Mouse (Mus musculus): Measurements from ENCODE around the gene Sema3b.
"Not testable (repeated sequence)": the region's sequence is repeated elsewhere in the genome, so short reads cannot be mapped to it uniquely, and the experiment has no call there.

Sema3b gene

DNA sequence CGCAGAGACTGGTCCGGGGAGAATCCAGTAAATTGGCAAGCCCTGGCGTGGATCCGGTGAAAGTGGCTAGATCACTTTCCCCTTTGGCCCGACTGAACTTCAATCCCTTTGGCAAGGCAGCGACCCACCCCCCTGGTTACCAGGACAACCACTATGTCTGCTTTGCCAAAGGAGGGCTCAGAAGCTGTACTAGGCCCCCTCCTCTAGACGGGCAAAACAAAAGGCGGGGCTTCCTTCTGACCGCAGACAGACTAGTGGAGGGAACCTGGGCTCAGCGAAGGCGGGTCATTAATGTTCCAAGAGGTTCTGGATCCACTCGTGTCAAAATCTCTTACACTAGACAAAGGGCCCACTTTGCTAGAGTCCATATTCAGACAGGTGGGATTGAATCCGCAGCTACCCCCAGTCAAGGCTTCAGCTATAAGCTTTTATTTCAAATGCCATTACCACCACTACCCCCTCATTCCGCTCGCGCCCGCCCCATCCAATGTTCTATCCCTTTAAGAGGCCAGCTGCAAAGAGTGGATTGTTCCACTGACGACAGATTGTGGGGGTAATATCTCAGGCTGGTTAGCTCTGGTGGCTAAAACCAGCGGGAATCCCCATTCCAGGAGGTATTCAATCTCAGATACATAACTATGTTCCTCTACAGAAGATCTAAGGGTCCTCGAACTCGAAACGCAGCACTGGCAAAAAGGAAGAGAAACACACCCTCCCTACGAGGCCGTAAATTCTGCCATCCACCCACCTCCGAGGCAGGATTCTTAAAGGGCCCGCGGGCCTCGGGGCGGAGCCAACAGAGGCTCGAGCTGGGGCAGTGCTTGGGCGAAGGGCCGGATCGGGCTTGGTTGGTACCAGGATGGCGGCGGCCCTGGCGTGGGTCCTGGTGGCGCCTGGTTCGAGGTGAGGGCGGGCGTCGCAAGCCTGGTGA, 40.4 kb downstream of the Sema3b start:
- peak; percentile 99 for DNase-seq

- peak; percentile 98 for DNase-seq
Measured at GRCm38 (mm10) chr9:107567702-107568319, 41.2 kb downstream of the Sema3b start, which contains the start of gene Hyal2. Gene Hyal2 (plus strand): TSS chr9:107567945.

GRCm38 (mm10) chr9:107566855-107567254, 42.2 kb downstream of the Sema3b start:
- peak; percentile 99 for DNase-seq

DNA sequence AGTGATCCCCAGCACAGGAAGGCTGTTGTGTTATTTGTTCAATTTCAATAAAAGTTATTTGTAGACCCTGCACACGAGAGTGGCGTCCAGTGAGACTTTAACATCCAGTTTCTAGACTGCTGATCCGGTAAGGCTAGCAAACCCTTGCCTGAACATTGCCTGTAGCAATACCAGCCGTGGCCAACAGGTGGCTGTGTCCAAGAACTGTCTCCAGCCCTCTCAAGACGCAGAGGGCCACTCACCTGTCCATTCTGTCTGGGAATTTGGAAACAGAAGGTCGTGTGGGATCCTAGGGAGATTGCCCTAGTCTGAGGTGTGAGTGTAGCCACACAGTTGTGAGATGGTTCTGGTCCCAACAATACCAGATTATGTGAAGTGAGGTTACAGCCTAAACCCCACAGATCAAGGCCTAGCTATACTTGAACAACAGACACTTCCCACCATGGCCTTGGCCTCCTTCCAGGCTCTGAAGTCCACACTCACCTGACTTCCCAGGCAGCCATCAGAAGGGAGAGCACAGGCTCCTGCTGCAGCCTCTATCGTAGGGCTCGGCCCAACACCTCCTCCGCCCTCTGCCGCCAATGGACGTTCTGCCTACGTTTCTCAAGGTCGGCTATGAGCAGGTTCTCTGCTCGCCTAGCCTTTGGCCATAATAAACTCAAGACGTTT, 42.9 kb downstream of the Sema3b start:
- DNase-seq = peak; percentile 98

GRCm38 (mm10) chr9:107565556-107565955, 43.5 kb downstream of the Sema3b start:
- not testable (repeated sequence) for DNase-seq

DNA sequence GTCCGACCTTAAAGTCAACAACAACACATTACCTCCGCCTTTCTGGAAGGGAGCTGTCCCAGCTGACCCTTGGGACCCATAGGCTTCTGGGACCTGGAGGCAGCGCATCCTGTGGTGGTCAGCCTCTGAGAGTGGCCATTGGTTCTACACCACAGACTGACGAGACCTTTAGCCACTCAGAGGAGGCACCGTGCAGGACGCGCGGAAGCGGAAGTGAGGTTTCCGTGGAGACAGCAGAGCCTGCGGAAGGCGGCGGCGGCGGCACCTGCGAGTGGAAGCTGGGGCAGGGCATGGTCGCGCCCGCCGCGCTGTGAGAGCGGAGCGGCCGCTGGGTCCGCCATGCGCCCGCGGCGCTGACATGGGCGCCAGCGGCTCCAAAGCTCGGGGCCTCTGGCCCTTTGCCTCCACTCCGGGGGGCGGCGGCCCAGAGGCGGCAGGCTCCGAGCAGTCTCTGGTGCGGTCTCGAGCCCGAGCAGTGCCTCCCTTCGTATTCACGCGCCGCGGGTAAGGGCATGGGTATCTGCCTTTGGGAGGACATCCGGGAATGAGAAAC, 45.9 kb downstream of the Sema3b start, which contains the start of gene Tusc2:
Gene Tusc2, plus strand, starts transcription at position 227 of the 553 bp plus-strand sequence.
- peak; percentile 100 for DNase-seq

DNA sequence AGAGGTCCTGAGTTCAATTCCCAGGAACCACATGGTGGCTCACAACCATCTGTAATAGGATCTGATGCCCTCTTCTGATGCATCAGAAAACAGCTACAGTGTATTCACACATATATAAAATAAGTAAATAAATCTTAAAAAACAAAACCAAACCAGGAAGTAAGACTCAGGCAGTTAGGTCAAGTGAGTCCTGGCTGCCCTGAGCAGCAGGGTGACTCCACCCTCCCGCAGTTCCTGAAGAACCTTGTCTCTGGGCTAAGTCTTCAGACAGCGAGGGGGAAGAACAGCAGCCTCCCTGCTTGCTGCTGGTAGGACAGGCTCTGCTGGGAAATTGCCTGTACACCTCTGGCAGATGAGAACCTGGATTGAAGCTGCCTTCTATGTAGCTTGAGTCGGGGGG, 52.7 kb downstream of the Sema3b start:
- no peak for DNase-seq

GRCm38 (mm10) chr9:107555701-107556100, 53.3 kb downstream of the Sema3b start:
- DNase-seq = no peak

GRCm38 (mm10) chr9:107555031-107555457, 54.0 kb downstream of the Sema3b start:
- DNase-seq = peak; percentile 99

DNA sequence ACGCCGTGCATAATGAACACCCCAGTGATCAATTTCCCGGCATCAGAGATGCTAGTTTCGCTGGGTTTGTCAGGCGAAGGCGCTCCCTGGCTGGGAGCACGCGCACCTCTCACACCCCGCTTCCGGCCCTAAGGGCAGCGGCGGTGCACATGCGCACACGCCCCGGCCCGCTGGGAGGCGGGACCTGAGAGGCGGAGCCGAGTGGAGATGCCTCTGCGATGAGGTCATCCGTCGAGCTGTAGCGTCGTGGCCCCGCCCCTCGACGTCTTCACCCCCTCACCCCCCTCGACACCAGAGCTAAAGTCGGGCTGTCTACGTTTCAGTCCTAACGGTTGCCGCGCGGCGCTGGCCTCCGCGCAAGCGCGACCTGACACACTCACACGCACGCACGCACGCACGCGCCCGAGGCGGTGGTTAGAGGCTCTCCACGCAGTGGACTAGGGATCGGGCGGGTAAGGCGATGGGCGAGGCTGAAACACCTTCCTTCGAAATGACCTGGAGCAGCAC, 54.7 kb downstream of the Sema3b start:
- peak; percentile 100 for DNase-seq

DNA sequence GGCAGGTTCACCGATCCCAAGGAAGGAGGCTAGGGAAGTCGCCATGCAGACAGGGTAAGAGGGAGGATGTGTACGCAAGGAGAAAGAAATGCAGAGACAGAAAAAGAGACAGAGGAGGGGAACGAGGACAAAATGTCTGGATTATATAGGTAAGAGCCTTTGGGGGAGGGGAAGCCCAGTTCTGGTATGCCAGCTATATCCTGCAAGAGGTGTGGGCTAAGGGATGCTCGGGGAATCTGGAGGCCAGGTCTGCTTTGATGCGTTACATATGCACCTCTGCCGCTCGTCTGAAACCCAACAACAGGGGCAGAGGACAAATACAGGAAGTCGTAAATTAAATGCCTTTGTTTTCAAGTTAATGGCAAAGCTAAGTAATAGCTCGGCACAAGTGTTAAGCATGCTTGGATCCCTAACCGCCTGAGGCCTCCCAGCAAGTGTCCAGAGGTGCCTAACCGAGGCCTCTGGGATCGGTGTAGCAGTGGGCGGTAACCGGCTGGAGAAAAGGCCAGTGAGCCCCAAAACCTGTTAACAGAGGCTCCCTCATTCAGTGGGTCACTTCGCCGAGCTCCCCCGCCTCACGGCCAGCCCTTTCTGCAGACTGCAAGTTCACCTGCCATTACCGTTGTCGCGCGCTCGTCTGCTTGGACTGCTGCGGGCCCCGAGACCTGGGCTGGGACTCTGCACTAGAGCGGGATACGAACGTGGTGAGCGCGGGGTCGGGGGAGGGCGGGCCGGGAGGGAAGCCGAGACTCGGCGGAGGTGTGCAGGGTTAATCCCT, 55.3 kb downstream of the Sema3b start:
- DNase-seq = peak; percentile 95

DNA sequence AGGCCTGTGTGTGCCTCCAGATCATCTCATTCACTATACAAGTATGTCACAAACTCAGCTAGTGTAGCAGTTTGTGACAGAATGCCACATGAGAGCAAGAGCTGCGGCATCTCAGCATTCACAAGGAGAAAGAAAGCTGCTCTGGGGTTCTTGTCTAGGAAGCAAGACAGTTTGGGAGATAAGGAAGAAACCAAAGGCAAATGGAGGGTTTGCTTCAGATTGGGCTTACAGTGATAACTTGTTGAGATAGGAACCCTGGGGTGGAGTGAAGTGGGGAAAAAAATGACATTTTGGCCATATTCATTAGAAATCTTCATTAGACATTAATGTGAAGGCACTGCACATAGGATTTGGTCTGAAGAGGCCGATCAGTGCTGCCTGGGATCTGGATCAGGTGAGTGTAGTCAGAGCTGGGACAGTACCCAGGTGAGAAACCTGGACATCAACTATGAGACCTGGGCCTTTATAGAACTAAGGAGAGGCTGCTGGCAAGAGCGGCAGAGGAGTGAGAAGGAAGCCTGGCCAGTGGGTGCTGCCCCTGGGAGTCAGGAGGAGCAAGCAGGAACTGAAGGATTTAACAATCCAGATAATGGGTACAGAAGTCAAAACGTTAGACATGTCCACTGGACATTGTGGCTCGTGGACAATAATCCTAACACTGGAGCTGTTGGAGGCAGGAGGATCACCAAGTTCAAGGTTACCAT, 56.2 kb downstream of the Sema3b start:
- peak; percentile 94 for DNase-seq

DNA sequence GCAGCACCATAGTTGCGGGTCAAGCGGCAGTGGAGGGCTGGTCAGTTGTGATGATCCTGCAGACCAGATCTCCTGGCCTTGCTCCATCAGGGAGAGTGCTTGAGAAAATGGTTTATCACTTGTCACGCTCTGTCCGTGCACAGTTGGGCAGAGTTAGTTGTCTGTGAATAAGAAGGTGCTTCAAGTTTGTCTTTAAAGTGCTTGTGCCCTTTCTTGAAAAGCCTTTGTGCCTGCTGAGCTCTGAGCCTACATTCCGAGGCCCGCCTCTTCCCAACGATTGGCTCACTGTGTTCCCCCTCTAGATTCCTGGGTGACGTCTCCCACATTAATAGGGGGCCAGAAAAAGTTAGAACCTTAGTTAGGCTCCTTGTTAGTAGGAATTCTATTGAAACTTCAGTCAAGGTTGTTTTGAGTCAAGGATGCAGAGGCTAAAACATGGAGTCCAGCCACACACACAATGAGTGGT, 57.1 kb downstream of the Sema3b start:
- no peak for DNase-seq

DNA sequence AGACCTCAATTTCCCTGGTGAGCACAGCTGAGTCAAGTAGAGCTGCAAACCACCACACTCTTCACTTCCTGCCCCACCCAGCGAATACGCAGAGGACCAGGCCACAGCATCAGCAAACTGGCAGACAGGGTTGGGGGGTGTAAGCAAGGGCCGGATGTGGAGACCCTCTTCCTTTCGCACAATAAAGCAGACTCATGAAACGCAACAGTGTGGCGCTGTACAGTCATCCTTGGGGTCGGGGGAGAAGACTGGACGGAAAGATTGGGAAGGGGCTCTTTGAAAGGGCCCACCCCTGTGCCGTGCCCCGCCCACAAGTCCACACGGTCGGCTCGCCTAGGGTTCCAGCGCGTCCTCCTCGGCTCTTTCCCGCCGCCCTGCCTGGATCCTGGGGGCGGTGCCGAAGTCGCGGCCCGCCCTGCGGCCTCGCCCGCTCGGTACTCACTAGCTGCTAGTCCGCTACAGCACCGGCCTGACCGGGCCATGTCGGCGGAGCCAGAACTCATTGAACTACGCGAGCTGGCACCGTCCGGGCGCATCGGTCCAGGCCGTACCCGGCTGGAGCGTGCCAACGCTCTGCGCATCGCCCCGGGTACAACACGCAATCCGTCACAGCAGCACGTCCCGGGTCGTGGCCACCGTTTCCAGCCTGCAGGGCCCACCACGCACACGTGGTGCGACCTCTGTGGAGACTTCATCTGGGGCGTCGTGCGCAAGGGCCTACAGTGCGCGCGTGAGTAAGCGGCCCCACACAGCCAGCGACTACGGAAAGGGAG, 57.7 kb downstream of the Sema3b start, which contains the start of gene Rassf1:
Gene Rassf1, plus strand, starts transcription at position 439 of the 773 bp plus-strand sequence.
- peak; percentile 98 for DNase-seq

DNA sequence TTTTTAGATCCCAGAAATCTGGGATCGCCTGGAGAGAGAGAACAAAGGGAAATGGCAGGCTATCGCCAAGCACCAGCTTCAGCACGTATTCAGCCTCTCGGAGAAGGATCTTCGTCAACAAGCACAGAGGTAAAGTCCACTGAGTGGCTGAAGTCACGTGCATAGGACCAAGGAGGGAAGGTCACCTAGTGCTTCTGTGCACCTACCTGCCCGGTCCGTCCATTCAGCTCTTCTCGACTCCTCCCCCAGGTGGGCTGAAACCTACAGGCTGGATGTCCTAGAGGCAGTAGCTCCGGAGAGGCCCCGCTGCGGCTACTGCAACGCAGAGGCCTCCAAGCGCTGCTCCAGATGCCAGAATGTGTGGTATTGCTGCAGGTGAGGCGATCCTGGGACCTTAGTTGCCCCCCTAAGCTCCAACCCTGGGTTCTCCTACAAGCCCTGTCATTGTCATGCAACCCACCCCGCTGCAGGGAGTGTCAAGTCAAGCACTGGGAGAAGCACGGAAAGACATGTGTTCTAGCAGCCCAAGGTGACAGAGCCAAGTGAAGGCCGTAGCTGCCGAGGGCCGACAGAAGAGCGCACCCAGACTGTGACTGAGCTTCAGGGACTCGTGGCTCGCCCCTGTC, 58.4 kb downstream of the Sema3b start:
- DNase-seq = peak; percentile 96

GRCm38 (mm10) chr9:107549297-107550074, 59.5 kb downstream of the Sema3b start:
- peak; percentile 94 for DNase-seq

DNA sequence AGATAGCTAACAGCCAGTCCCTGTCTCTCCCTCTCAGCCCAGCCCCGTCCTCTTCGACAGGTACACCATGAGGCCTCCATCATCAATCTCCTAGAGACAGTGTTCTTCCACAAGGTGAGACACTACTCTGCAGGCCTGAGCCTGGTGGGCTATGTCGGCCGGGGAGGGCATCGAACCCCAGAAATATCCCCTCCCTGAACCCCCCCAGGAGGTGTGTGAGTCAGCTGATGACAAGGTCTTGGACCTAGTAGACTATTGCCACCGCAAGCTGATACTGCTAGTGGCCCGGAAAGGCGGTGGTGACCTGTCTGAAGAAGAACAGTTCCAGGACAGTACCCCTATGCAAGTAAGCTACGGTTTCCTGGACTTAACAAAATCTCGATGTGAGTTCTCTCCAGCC, 60.2 kb downstream of the Sema3b start:
- peak; percentile 92 for DNase-seq

GRCm38 (mm10) chr9:107547957-107548356, 61.1 kb downstream of the Sema3b start:
- DNase-seq = peak; percentile 91

Measured in heart, adult 11 months (tissue).